Mouse (Mus musculus) cortical plate, adult 2 months (tissue): ENCODE measurements around the gene Spag17.

Experiments used
- CTCF ChIP-seq: fragments of 200-500 bp; IDR thresholded peaks from 2 replicates; pipeline ENCODE4 v1.5.1; 2011; ENCODE audit warnings: mild to moderate bottlenecking, control low read depth, low read length; ENCODE audit not compliant: insufficient read depth; ENCODE audit errors: extremely low read depth
- POLR2A ChIP-seq: fragments of 200-500 bp; IDR thresholded peaks from 2 replicates; pipeline ENCODE4 v1.6.1; 2011; ENCODE audit warnings: mild to moderate bottlenecking, low read length, control low read depth; ENCODE audit not compliant: insufficient read depth; ENCODE audit errors: extremely low read depth

DNA sequence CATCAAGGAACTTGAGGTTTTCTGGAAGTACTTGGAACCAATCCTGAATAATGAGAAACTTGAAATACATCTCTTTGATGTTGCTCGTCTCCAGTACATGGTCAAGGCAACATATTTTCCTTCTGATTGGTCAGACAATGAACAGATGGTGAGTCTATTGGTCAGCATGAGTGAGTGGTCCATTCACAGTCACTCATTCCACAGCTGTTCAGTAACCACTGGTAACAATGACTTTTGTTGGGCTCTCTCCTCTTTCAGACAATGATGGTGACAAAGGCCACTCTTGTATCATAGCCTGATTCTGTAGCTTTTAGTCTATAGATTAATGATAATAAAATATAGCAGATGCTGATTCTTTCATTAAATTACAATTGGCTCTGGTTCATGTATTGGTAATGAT lies 119.5 kb downstream of the Spag17 start:
- TF ChIP-seq CTCF (no peak), POLR2A (no peak)
